Mouse (Mus musculus): Measurements from ENCODE around the gene Atp6v1g2. TPM values are rescaled to one million over a fixed set of nuclear protein-coding genes. Genes with fewer than 3 reads are reported as not detected.
A peak's percentile ranks its signal among the peaks of the same experiment; 100 is the strongest.
"Not testable (repeated sequence)": the region's sequence is repeated elsewhere in the genome, so short reads cannot be mapped to it uniquely, and the experiment has no call there.

Gene Atp6v1g2
- polyA plus RNA-seq, 1 experiment from 2014 or later = 5.2 TPM

DNA sequence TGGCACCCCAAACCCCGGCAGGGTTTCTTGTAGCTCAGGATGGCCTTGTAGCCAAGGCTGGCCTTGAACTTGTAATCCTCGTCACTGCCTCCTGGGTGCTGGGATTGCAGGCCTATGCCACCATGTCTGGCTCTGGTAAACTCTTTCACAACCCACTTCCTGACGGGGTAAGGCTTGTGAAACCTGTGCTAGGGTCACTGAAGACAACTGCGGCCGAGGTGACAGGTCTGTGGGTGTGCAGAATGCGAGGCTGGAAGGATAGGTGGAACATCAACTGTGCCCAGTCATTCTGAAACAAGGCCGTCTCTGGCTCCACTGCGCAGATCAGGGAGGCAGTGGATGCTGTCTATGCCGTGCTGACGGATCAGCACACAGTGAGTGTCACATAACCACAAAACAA is 2.4 kb upstream of the Atp6v1g2 start:
- Histone ChIP-seq H3K36me3 (ENCODE audit: control insufficient read depth, insufficient read depth, low read length) (peaks cover 54% of the 10 kb centered on the region), H3K9ac (ENCODE audit: low read depth, low read length) (no peak overlapping the region), H3K27me3 (replicated peaks; ENCODE audit: control insufficient read depth, insufficient read depth, low read length) (no peaks in the 10 kb centered on the region), H3K4me2 (ENCODE audit: low read depth, low read length) (no peak overlapping the region), H3K27ac (replicated peaks; ENCODE audit: low read depth, low read length) (no peak overlapping the region), H3K4me1 (ENCODE audit: control insufficient read depth, insufficient read depth, low read length) (peaks cover 4% of the 10 kb centered on the region; the same call in 1 of the 2 replicates), H3K4me3 (ENCODE audit: low read depth, low read length) (no peak overlapping the region), H3K9me3 (ENCODE audit: control insufficient read depth, low read length) (no peaks in the 10 kb centered on the region)
- no peak for ATAC-seq (ENCODE audit: low read depth)
- DNase-seq (ENCODE audit: low spot score) = no peak
- 91% methylated on average over 10 of the region's 10 CpGs for WGBS

DNA sequence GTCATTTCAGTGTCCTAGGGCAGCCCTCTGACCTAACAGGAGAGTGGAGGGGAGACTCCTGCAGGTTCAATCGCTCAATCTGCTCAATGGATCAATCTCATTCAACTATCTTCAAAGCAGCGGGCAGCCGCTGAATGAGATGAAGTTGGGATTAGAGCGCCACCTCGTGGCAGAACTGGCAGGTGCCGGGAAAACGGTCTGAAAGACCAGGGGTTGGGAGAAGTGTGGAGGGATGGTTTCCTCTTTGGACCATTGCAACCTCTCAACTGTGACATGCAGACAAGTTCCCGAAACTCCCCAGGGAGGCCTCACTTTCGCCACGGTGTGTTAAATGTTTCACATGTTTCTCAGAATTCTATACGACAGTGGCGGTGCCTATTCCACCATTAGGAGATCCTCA is 1.4 kb upstream of the Atp6v1g2 start:
- H3K27me3 ChIP-seq (replicated peaks; ENCODE audit: control insufficient read depth, insufficient read depth, low read length) = no peaks in the 10 kb centered on the region
- H3K9ac ChIP-seq (ENCODE audit: low read depth, low read length) = 0 out of 2 replicates have a peak overlapping the region, but pooled peaks have one; percentile 10
- peaks cover 4% of the 10 kb centered on the region; the same call in 1 of the 2 replicates for H3K4me1 ChIP-seq (ENCODE audit: control insufficient read depth, insufficient read depth, low read length)
- peak overlapping the region; percentile 4; the same call in 1 of the 2 replicates for H3K4me2 ChIP-seq (ENCODE audit: low read depth, low read length)
- H3K4me3 ChIP-seq (ENCODE audit: low read depth, low read length) = no peak overlapping the region
- DNase-seq (ENCODE audit: low spot score) = peak; percentile 81
- 15% methylated on average over 12 of the region's 12 CpGs for WGBS
- ATAC-seq (ENCODE audit: low read depth) = no peak
- H3K36me3 ChIP-seq (ENCODE audit: control insufficient read depth, insufficient read depth, low read length) = peaks cover 53% of the 10 kb centered on the region
- H3K9me3 ChIP-seq (ENCODE audit: control insufficient read depth, low read length) = no peaks in the 10 kb centered on the region
- H3K27ac ChIP-seq (replicated peaks; ENCODE audit: low read depth, low read length) = no peak overlapping the region

DNA sequence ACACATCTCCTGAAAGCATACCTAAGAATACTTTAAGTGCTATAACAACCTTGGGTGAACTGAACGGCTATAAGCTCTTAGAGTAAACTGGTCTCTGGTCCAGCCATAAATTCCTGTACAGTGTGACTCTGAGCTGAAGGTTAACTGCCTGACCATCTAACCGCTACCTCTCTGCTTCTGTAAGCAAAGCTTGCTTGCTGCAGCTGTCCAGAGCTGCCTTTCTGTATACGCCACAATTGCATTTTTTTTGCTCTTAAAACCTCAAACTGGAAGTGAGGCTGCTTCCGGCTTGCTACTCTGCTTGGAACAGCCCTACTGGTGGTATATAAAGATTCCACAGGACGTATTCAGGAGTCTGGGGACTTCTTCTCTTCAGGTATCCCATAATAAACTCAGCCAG is 801 bp upstream of the Atp6v1g2 start:
- DNase-seq (ENCODE audit: low spot score) (no peak), ATAC-seq (ENCODE audit: low read depth) (no peak)
- WGBS = 83% methylated on average over 5 of the region's 5 CpGs
- Histone ChIP-seq H3K36me3 (ENCODE audit: control insufficient read depth, insufficient read depth, low read length) (peaks cover 47% of the 10 kb centered on the region), H3K4me3 (ENCODE audit: low read depth, low read length) (no peak overlapping the region), H3K9ac (ENCODE audit: low read depth, low read length) (peak overlapping the region; percentile 48), H3K4me1 (ENCODE audit: control insufficient read depth, insufficient read depth, low read length) (peaks cover 4% of the 10 kb centered on the region; the same call in 1 of the 2 replicates), H3K4me2 (ENCODE audit: low read depth, low read length) (no peak overlapping the region), H3K9me3 (ENCODE audit: control insufficient read depth, low read length) (no peaks in the 10 kb centered on the region), H3K27me3 (replicated peaks; ENCODE audit: control insufficient read depth, insufficient read depth, low read length) (no peaks in the 10 kb centered on the region), H3K27ac (replicated peaks; ENCODE audit: low read depth, low read length) (peak overlapping the region; percentile 65; the same call in 1 of the 2 replicates)

- Histone ChIP-seq H3K36me3 (ENCODE audit: control insufficient read depth, insufficient read depth, low read length) (peaks cover 33% of the 10 kb centered on the region), H3K27ac (replicated peaks; ENCODE audit: low read depth, low read length) (peak overlapping the region; percentile 65), H3K4me3 (ENCODE audit: low read depth, low read length) (peak overlapping the region; percentile 61; the same call in 1 of the 2 replicates), H3K4me2 (ENCODE audit: low read depth, low read length) (peak overlapping the region; percentile 93), H3K9ac (ENCODE audit: low read depth, low read length) (peak overlapping the region; percentile 48)
- H3K9me3 ChIP-seq (ENCODE audit: control insufficient read depth, low read length); H3K4me1 ChIP-seq (ENCODE audit: control insufficient read depth, insufficient read depth, low read length); DNase-seq (ENCODE audit: low spot score); H3K27me3 ChIP-seq (replicated peaks; ENCODE audit: control insufficient read depth, insufficient read depth, low read length); ATAC-seq (ENCODE audit: low read depth): not testable (repeated sequence)
- 86% methylated on average over 7 of the region's 7 CpGs for WGBS
Measured at GRCm38 (mm10) chr17:35234090-35234489, 630 bp downstream of the Atp6v1g2 start.

- peak overlapping the region; percentile 61 for H3K4me3 ChIP-seq (ENCODE audit: low read depth, low read length)
- H3K27me3 ChIP-seq (replicated peaks; ENCODE audit: control insufficient read depth, insufficient read depth, low read length) = no peaks in the 10 kb centered on the region
- H3K4me1 ChIP-seq (ENCODE audit: control insufficient read depth, insufficient read depth, low read length) = peaks cover 4% of the 10 kb centered on the region; the same call in 1 of the 2 replicates
- peak overlapping the region; percentile 89 for H3K9ac ChIP-seq (ENCODE audit: low read depth, low read length)
- peak overlapping the region; percentile 97 for H3K27ac ChIP-seq (replicated peaks; ENCODE audit: low read depth, low read length)
- H3K4me2 ChIP-seq (ENCODE audit: low read depth, low read length) = peak overlapping the region; percentile 93
- peaks cover 25% of the 10 kb centered on the region for H3K36me3 ChIP-seq (ENCODE audit: control insufficient read depth, insufficient read depth, low read length)
- ATAC-seq (ENCODE audit: low read depth) = 0 out of 2 replicates have a peak, but pooled peaks have one; percentile 5
- WGBS = 10% methylated on average over 28 of the region's 31 CpGs
- H3K9me3 ChIP-seq (ENCODE audit: control insufficient read depth, low read length) = no peaks in the 10 kb centered on the region
- peak; percentile 56 for DNase-seq (ENCODE audit: low spot score)
Measured at GRCm38 (mm10) chr17:35234903-35235302, 1.4 kb downstream of the Atp6v1g2 start.

- Histone ChIP-seq H3K36me3 (ENCODE audit: control insufficient read depth, insufficient read depth, low read length) (peaks cover 18% of the 10 kb centered on the region), H3K4me3 (ENCODE audit: low read depth, low read length) (peak within 1 kb of the TSS; percentile 61), H3K27me3 (replicated peaks; ENCODE audit: control insufficient read depth, insufficient read depth, low read length) (no peaks in the 10 kb centered on the region), H3K4me2 (ENCODE audit: low read depth, low read length) (peak within 1 kb of the TSS; percentile 93), H3K4me1 (ENCODE audit: control insufficient read depth, insufficient read depth, low read length) (peaks cover 8% of the 10 kb centered on the region; the same call in 1 of the 2 replicates), H3K9ac (ENCODE audit: low read depth, low read length) (peak within 1 kb of the TSS; percentile 89), H3K27ac (replicated peaks; ENCODE audit: low read depth, low read length) (peak within 1 kb of the TSS; percentile 97), H3K9me3 (ENCODE audit: control insufficient read depth, low read length) (no peaks in the 10 kb centered on the region)
- peak; percentile 90 for ATAC-seq (ENCODE audit: low read depth)
- peak; percentile 98 for DNase-seq (ENCODE audit: low spot score)
- under 1% methylated on average over 31 of the region's 35 CpGs for WGBS
Measured at GRCm38 (mm10) chr17:35235614-35236389, 2.3 kb downstream of the Atp6v1g2 start, which contains the start of gene Nfkbil1. TSS of gene Nfkbil1 (minus strand) at chr17:35235792.

- no peaks in the 10 kb centered on the region for H3K9me3 ChIP-seq (ENCODE audit: control insufficient read depth, low read length)
- peak overlapping the region; percentile 89 for H3K9ac ChIP-seq (ENCODE audit: low read depth, low read length)
- H3K4me1 ChIP-seq (ENCODE audit: control insufficient read depth, insufficient read depth, low read length) = peaks cover 10% of the 10 kb centered on the region; the same call in 1 of the 2 replicates
- 1% methylated on average over 18 of the region's 18 CpGs for WGBS
- ATAC-seq (ENCODE audit: low read depth) = peak; percentile 67
- H3K27me3 ChIP-seq (replicated peaks; ENCODE audit: control insufficient read depth, insufficient read depth, low read length) = no peaks in the 10 kb centered on the region
- H3K36me3 ChIP-seq (ENCODE audit: control insufficient read depth, insufficient read depth, low read length) = peaks cover 13% of the 10 kb centered on the region; the same call in 1 of the 2 replicates
- H3K4me2 ChIP-seq (ENCODE audit: low read depth, low read length) = peak overlapping the region; percentile 93
- peak overlapping the region; percentile 61 for H3K4me3 ChIP-seq (ENCODE audit: low read depth, low read length)
- peak overlapping the region; percentile 97 for H3K27ac ChIP-seq (replicated peaks; ENCODE audit: low read depth, low read length)
- peak; percentile 90 for DNase-seq (ENCODE audit: low spot score)
Measured at GRCm38 (mm10) chr17:35236390-35236746, 2.9 kb downstream of the Atp6v1g2 start.

- Histone ChIP-seq H3K4me3 (ENCODE audit: low read depth, low read length) (no peak overlapping the region), H3K27me3 (replicated peaks; ENCODE audit: control insufficient read depth, insufficient read depth, low read length) (no peaks in the 10 kb centered on the region), H3K9me3 (ENCODE audit: control insufficient read depth, low read length) (no peaks in the 10 kb centered on the region), H3K9ac (ENCODE audit: low read depth, low read length) (peak overlapping the region; percentile 89; the same call in 1 of the 2 replicates), H3K27ac (replicated peaks; ENCODE audit: low read depth, low read length) (no peak overlapping the region), H3K4me2 (ENCODE audit: low read depth, low read length) (no peak overlapping the region), H3K36me3 (ENCODE audit: control insufficient read depth, insufficient read depth, low read length) (peaks cover 10% of the 10 kb centered on the region; the same call in 1 of the 2 replicates), H3K4me1 (ENCODE audit: control insufficient read depth, insufficient read depth, low read length) (peaks cover 10% of the 10 kb centered on the region; the same call in 1 of the 2 replicates)
- WGBS = 77% methylated on average over 9 of the region's 9 CpGs
- ATAC-seq (ENCODE audit: low read depth) (no peak), DNase-seq (ENCODE audit: low spot score) (no peak)
Measured at GRCm38 (mm10) chr17:35236996-35237395, 3.5 kb downstream of the Atp6v1g2 start.

Measured in embryonic facial prominence, embryonic 14.5 days (tissue).